Mouse (Mus musculus): Measurements from ENCODE around the gene Hoxd3.

- TF ChIP-seq CTCF (IDR thresholded peaks at IDR 0.05; ENCODE audit: borderline replicate concordance, insufficient read depth, low read depth, low read length) = no peak
- TF ChIP-seq POLR2A (IDR thresholded peaks at IDR 0.05; ENCODE audit: borderline replicate concordance, insufficient read depth, low read length) = no peak
Observed at GRCm38 (mm10) chr2:74734996-74735811, 23.5 kb downstream of the Hoxd3 start.

Data from cerebellum, adult 2 months (tissue).